Mouse (Mus musculus): Measurements from ENCODE around the gene Ak3.
"Not testable (repeated sequence)": the region's sequence is repeated elsewhere in the genome, so short reads cannot be mapped to it uniquely, and the experiment has no call there.

Ak3 gene

GRCm38 (mm10) chr19:29042647-29043046 is 5.1 kb downstream of the Ak3 start:
- DNase-seq (ENCODE audit: low read depth), result no peak

- no peak for DNase-seq (ENCODE audit: low read depth)
These were observed 5.6 kb downstream of the Ak3 start for GRCm38 (mm10) chr19:29042143-29042542.

- no peak for DNase-seq (ENCODE audit: low read depth)
These were observed 7.6 kb downstream of the Ak3 start for GRCm38 (mm10) chr19:29040206-29040605.

GRCm38 (mm10) chr19:29039334-29039733 is 8.4 kb downstream of the Ak3 start:
- DNase-seq (ENCODE audit: low read depth), result no peak

- no peak for DNase-seq (ENCODE audit: low read depth)
These were observed 10.2 kb downstream of the Ak3 start for GRCm38 (mm10) chr19:29037541-29037940.

- no peak for DNase-seq (ENCODE audit: low read depth)
These were observed 10.7 kb downstream of the Ak3 start for GRCm38 (mm10) chr19:29037026-29037425.

- DNase-seq (ENCODE audit: low read depth), result no peak
These were observed 15.1 kb downstream of the Ak3 start for GRCm38 (mm10) chr19:29032662-29033061.

- no peak for DNase-seq (ENCODE audit: low read depth)
These were observed 16.0 kb downstream of the Ak3 start for GRCm38 (mm10) chr19:29031788-29032187.

GRCm38 (mm10) chr19:29024391-29024947 is 23.3 kb downstream of the Ak3 start:
- DNase-seq (ENCODE audit: low read depth), result no peak

- no peak for DNase-seq (ENCODE audit: low read depth)
These were observed 25.9 kb downstream of the Ak3 start for GRCm38 (mm10) chr19:29021754-29022345.

- DNase-seq (ENCODE audit: low read depth), result no peak
These were observed 28.1 kb downstream of the Ak3 start for GRCm38 (mm10) chr19:29019647-29020046.

- no peak for DNase-seq (ENCODE audit: low read depth)
These were observed 31.0 kb downstream of the Ak3 start for GRCm38 (mm10) chr19:29016786-29017185.

- DNase-seq (ENCODE audit: low read depth), result no peak
These were observed 31.5 kb downstream of the Ak3 start for GRCm38 (mm10) chr19:29016204-29016765.

GRCm38 (mm10) chr19:29015410-29016203 is 32.2 kb downstream of the Ak3 start:
- no peak for DNase-seq (ENCODE audit: low read depth)

- DNase-seq (ENCODE audit: low read depth), result no peak
These were observed 33.2 kb downstream of the Ak3 start for GRCm38 (mm10) chr19:29014466-29015055.

- no peak for DNase-seq (ENCODE audit: low read depth)
These were observed 36.3 kb downstream of the Ak3 start for GRCm38 (mm10) chr19:29011355-29011990.

GRCm38 (mm10) chr19:29009046-29009445 is 38.7 kb downstream of the Ak3 start:
- DNase-seq (ENCODE audit: low read depth), result no peak

- no peak for DNase-seq (ENCODE audit: low read depth)
These were observed 39.6 kb downstream of the Ak3 start for GRCm38 (mm10) chr19:29008069-29008706.

- not testable (repeated sequence) for DNase-seq (ENCODE audit: low read depth)
These were observed 47.4 kb downstream of the Ak3 start for GRCm38 (mm10) chr19:29000321-29000720.

GRCm38 (mm10) chr19:28997976-28998630 is 49.7 kb downstream of the Ak3 start:
- no peak for DNase-seq (ENCODE audit: low read depth)

GRCm38 (mm10) chr19:28995366-28995765 is 52.4 kb downstream of the Ak3 start:
- no peak for DNase-seq (ENCODE audit: low read depth)
